Mouse (Mus musculus): ENCODE results near the gene Zfp764. TPM values are rescaled to one million over a fixed set of nuclear protein-coding genes. Genes with fewer than 3 reads are reported as not detected.
"Not testable (repeated sequence)": the region's sequence is repeated elsewhere in the genome, so short reads cannot be mapped to it uniquely, and the experiment has no call there.

Zfp764 gene
- polyA plus RNA-seq, 1 experiment, result 3.5 TPM

DNA sequence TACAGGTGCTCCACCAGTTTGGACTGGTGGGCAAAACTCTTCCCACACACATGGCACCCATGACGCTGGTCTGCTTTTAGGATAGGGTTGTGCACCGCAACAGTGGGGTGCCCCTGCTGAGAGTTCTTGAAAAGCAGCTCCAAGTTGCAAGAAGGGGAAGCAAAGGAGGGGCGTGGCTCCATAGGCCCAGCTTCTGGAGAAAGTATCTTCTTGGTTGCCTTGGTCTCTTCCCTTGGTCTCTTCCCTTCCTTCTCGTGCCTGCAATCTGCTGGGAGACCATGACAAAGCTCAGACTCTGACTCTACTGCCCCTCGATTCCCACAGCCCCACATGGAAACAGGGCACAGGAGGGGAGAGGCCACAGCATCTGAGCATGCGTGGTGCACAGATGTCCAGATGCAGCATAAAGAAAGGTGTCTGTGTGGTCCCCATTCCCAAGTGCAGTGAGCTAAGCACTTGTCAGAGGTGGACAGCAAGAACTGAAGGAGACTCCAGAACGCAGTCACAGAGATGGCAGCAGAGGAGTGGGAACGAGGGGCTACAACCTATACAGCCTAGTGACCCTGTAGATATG is 14.3 kb downstream of the Zfp764 start:
- no peak for DNase-seq (ENCODE audit: extremely low spot score in 1 of 2, low spot score in 1 of 2)

DNA sequence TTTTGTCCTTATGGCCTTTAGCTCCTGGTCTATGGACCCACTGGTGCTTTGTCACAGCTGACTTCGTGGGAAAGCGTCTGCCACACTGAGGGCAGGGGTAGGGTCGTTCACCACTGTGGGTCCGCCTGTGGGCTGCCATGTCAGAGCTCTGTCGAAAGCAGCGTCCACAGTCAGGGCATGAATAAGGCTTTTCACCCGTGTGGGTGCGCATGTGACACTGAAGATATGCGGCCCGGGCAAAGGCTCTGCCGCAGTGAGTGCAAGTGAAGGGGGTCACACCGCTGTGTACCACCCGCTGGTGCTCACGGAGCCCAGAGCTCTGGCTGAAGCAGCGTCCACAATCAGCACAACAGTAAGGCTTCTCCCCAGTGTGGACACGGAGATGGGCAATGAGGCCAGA is 15.1 kb downstream of the Zfp764 start:
- no peak for DNase-seq (ENCODE audit: extremely low spot score in 1 of 2, low spot score in 1 of 2)

GRCm38 (mm10) chr7:127390306-127390705 is 16.3 kb downstream of the Zfp764 start:
- DNase-seq (ENCODE audit: extremely low spot score in 1 of 2, low spot score in 1 of 2), result no peak

GRCm38 (mm10) chr7:127388201-127388600 is 18.4 kb downstream of the Zfp764 start:
- not testable (repeated sequence) for DNase-seq (ENCODE audit: extremely low spot score in 1 of 2, low spot score in 1 of 2)

DNA sequence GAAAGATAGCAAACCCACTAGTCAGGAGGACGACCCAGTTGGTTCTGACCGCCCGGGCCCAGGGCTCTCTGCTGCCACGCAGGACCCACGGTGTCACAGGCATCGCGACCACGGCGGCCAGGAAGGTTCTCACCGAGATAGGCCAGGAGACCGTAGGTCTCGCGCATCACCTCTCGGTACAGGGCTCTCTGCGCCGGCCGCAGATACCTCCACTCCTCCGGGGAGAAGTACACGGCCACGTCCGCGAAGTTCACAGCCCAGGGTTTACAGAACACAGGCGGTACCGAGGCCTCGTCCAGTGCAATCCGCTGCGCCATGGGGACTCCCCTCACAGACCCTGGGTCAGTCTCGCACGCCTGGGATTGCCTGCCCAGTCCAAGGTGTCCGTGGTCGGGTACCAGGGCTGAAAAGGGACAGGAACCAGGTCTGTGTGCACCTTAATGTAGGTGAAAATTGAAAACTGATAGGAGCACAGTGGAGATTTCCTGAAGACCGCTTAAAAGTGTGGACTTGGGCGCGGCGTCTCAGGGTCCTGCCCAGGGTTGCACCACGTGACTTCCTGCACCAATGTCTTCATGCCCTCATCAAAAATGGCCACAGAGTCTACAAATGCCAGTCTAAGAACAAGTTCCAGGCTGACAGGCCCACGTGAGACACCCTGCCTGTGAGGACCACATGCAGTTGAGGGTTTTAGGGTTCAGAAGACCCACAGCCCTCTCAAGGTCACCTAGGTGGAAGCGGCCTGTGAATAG is 19.8 kb downstream of the Zfp764 start, which contains the start of gene 9130019O22Rik:
Gene 9130019O22Rik (minus strand): TSS at position 526 of the 752 bp plus-strand sequence.
- DNase-seq (ENCODE audit: extremely low spot score in 1 of 2, low spot score in 1 of 2), result peak; percentile 89 to 97

DNA sequence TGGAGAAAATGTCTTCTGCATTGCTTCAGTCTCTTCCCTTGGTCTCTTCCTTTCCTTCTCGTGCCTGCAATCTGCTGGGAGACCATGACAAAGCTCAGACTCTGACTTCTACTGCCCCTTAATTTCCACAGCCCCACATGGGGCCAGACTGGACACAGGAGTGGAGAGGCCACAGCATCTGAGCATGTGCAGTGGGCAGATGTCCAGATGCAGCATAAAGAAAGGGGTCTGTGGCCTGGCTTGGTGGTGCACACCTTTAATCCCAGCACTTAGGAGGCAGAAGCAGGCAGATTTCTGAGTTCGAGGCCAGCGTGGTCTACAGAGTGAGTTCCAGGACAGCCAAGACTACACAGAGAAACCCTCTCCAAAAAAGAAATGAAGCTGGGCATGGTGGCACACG is 21.1 kb downstream of the Zfp764 start:
- not testable (repeated sequence) for DNase-seq (ENCODE audit: extremely low spot score in 1 of 2, low spot score in 1 of 2)

DNA sequence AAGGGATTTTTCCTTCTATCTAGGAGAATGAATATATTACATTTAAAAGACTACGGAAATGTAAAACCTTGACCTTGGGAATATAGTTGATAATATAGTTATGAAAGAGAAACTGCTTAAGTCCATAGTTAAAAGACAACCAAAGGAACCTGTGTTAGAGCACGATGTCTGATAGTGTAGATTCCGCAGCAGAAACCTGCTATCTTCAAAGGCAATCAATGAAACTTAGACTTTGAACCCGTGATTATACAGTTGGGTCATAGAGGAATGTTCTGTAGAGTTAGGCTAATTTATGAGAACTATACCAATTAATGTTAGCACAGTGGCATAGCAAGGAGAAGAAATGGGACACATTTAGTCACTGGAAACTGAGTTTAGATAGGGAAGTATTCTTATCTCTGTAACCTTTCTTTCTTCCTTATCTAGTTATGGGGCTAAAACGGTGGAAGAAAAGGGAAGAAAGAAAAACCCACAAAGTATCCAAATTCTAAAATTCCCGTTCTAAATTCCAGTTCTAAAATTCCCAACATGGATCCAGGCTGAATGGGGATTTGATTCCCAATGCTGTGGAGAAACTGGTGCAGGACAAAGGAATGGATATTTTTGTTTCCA is 28.2 kb downstream of the Zfp764 start:
- DNase-seq (ENCODE audit: extremely low spot score in 1 of 2, low spot score in 1 of 2), result no peak

DNA sequence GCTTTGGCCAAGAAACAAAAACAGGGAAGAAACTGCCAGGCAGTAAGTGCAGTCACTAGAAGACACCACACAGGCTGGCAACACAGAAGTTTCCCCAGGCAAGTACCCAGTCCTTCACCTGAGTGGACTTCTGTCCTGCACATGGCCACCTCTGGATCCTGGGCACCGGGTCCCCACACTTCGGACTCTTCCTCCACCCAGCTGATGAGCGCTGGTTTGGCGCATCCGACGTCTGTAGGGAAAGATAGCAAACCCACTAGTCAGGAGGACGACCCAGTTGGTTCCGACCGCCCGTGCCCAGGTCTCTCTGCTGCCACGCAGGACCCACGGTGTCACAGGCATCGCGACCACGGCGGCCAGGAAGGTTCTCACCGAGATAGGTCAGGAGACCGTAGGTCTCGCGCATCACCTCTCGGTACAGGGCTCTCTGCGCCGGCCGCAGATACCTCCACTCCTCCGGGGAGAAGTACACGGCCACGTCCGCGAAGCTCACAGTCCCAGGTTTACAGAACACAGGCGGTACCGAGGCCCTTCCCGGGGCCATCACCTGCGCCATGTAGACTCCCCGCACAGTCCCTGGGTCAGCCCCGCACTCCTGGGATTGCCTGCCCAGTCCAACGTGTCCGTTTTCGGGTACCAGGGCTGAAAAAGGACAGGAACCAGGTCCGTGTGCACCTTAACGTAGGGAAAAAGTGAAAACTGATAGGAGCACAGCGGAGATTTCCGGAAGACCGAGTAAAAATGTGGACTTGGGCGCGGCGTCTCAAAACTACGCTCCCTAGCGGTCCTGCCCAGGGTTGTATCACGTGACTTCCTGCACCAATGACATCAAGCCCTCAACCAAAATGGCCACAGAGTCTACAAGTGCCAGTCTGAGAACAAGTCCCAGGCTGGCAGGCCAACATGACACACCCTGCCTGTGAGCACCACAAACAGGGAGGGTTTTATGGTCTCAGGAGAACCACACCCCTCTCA is 31.1 kb downstream of the Zfp764 start, which contains the start of gene Zfp747:
Gene Zfp747 (minus strand): TSS at position 780 of the 975 bp plus-strand sequence.
- DNase-seq (ENCODE audit: extremely low spot score in 1 of 2, low spot score in 1 of 2), result peak; percentile 90 to 97

DNA sequence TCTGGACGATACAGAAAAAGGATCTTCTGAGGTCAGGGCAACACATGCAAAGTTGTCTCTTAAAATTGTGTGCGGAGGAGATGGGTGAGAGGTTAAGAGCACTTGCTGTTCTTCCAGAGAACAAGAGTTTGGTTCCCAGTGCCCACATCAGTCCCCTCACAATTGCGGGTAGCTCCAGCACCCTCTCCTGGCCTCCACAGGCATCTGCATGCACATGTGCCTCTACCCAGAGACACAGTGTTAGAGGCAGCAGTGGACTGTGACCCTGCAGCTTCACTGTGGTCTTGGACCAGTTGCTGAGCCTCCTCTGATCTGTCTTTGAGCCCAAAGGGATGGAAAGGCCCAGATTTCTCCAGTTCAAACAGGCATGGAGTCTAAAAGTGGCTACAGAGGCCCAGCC is 34.8 kb downstream of the Zfp764 start:
- DNase-seq (ENCODE audit: extremely low spot score in 1 of 2, low spot score in 1 of 2), result not testable (repeated sequence)

DNA sequence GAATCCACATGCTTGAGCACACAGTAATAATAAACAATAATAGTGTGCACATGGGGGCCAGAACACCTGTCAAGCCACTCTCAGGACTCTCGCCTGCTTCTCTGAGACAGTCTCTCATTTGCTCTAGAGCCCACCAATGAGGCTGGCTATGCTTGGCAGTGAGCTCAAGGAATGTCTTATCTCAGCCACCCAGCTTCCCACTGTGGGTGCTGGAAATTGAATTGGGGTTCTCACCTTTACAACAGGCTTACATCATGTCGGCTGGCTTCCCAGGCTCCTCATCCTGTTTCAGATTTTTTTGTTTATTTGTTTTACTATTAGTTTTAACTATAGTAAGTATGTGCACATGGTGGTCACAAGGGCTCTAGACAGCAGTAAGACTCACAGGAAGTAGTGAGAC is 35.4 kb downstream of the Zfp764 start:
- no peak for DNase-seq (ENCODE audit: extremely low spot score in 1 of 2, low spot score in 1 of 2)

DNA sequence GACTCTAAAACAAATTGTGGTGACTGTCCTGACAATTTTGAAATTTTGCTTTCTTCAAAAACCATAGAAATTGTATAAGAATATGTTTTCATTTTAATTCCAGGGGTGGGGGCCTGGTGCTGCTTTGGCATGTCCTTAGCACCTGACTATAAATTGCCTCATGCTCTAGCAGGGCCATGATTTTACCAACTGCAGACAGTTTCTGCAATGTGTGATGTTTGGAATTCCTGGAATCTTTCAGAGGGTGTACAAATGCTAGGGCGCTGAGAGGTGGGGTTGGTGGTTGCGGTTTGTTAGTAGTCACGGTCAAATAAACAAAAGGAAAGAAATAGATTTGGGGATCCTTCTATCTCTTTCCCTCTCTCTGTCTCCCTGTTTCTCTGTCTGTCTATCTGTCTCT is 40.4 kb downstream of the Zfp764 start:
- no peak for DNase-seq (ENCODE audit: extremely low spot score in 1 of 2, low spot score in 1 of 2)

DNA sequence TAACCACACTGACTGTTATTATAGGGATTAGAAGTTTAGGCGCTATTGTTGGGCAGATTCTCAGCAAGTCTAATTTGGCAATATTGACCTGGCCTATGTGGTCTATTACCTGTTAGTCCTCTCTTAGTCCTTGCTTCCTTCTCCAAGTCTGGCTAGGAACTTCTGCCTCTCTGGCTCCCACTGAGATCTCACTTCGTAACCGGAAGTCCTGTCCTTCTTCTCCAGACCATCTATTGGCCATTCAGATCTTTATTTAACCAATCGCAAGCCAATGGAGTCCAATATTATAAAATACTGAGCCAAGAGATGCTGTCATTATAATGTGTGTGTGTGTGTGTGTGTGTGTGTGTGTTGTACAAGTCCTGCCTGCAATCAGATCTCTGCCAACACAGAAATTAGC is 42.5 kb downstream of the Zfp764 start:
- no peak for DNase-seq (ENCODE audit: extremely low spot score in 1 of 2, low spot score in 1 of 2)

DNA sequence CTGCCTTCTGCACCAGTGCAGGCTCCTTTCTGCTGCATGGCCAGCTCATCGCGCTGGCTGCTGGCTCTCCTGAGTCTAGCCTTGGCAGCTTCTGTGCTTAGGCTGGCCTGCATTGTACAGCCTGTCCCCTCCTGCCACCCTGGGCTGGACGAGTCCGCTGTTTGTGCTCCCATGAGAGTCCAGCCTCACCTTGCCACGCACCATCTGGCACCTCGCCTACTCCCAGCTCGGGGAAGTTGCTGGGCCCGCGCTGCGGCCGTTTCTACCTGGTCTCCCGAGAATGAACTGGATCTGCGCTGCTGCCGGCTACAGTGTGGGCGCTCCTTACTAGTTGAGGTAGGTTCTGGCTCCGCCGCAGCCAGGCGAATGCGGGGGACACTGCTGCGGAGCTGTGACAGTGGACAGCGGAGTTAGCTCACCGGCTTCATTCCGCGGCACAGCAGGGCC is 43.1 kb downstream of the Zfp764 start:
- peak in 1 of 2 experiments; percentile 37 for DNase-seq (ENCODE audit: extremely low spot score in 1 of 2, low spot score in 1 of 2)

DNA sequence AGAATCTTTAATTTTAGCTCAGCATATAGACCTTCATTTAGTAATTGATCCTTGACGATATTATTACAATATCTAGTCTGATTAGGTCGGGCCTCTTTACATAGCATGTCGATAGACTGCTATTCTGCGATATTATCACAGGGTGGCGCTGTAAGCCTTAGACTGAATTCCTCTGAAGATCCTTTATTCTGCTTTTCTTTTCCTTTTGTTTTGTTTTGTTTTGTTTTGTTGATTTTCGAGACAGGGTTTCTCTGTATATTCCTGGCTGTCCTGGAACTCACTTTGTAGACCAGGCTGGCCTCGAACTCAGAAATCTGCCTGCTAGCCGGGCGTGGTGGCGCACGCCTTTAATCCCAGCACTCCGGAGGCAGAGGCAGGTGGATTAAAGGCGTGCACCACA is 44.2 kb downstream of the Zfp764 start:
- peak in 1 of 2 experiments; percentile 55 for DNase-seq (ENCODE audit: extremely low spot score in 1 of 2, low spot score in 1 of 2)

DNA sequence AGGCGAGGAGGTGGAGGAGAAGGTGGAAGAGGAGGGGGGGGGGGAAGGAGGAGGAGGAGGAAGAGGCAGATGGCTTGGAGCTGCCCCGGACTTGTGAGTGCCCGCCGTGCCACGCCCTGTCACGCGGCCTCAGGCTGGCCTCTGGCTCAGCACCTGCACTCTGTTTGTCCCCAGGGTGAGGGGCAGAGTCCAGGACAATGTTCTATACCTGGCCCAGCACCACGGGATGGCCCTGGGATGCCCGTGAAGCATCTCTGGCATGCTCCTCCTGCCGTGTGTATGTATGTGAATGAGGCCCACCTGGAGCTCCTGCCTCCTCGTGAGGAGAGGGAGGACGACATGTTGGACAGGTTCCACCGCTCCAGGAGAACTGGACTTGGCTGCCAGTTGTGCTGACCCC is 45.2 kb downstream of the Zfp764 start:
- DNase-seq (ENCODE audit: extremely low spot score in 1 of 2, low spot score in 1 of 2), result no peak

GRCm38 (mm10) chr7:127360265-127360664 is 46.4 kb downstream of the Zfp764 start:
- DNase-seq (ENCODE audit: extremely low spot score in 1 of 2, low spot score in 1 of 2), result no peak

DNA sequence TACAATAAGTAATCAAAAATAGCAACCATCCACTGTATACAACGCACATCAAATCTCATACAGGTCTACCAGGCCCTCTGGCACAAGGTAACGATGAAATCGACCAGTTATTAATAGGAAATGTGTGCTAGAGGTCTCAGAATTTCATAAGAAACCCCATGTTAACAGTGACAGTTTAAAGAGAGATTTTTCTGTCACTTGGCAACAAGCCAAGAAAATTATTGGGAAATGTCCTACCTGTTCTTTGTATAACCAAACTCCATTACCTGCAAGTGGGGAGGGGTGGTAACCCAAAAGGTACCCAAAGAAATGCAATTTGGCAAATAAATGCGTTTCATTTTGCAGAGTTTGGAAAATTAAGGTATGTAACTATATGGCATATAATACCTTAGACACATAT is 48.1 kb downstream of the Zfp764 start:
- DNase-seq (ENCODE audit: extremely low spot score in 1 of 2, low spot score in 1 of 2), result no peak

DNA sequence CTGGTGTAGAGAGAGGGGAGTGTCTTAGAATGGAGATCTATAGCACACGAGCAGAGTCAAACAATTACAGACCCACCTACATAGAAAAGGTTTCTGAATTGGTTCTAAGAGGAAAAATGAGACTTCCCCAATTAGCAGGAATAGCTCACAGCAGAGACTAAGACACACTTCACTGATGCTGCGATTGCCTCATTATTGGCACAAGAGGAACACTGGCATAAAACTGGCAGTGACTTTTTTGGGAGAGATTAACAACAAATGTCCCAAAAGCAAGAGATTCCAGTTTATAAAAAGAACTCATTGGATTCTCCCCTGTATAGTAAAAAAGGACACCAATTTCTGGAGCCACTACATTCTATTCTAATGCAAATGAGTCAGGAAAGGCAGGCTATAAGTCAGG is 48.8 kb downstream of the Zfp764 start:
- DNase-seq (ENCODE audit: extremely low spot score in 1 of 2, low spot score in 1 of 2), result no peak

- no peak for DNase-seq (ENCODE audit: extremely low spot score in 1 of 2, low spot score in 1 of 2)
Measured at GRCm38 (mm10) chr7:127355796-127356195, 50.8 kb downstream of the Zfp764 start.
